Mouse (Mus musculus): Measurements from ENCODE around the gene Lipt1.

Gene Lipt1

GRCm38 (mm10) chr1:37899816-37900215 is 28.3 kb downstream of the Lipt1 start:
- no peak for DNase-seq (ENCODE audit: low read depth, low spot score)

- no peak for DNase-seq (ENCODE audit: low read depth, low spot score)
Measured at GRCm38 (mm10) chr1:37900288-37900687, 28.8 kb downstream of the Lipt1 start.

DNA sequence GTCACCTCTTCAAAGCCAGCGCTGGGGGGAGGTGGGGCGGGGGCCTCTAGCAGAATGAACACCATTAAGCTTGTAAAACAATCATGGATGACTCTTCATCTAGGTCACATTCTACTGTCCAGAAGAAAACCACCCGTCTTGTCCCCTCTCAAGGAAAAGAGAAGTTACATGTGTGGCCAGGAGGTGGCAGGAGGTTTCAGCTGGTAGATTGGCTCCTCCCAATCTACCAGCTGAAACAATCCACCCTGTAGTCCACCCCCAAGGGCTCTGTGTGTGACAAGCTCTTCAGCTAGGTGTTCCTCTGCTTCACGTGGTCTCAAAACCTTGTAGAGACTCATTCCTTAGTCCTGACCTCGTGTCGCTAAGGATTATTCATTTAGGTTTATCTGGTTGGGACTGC is 31.6 kb downstream of the Lipt1 start:
- no peak for DNase-seq (ENCODE audit: low read depth, low spot score)

DNA sequence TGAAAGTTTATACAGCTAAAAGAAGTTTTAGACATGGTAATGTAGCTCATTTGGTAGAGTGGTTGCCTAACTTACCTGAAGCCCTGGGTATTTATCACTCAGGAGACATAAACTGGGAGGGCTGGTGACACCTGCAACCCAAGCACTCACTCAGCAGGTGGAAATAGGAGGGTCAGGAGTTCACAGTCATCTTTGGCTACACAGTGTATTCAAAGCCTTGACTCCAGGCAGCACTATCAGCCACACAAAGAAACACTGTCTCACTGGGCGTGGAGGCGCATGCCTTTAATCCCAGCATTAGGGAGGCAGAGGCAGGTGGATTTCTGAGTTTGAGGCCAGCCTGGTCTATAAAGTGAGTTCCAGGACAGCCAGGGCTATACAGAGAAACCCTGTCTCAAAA is 41.2 kb downstream of the Lipt1 start:
- no peak for DNase-seq (ENCODE audit: low read depth, low spot score)

DNA sequence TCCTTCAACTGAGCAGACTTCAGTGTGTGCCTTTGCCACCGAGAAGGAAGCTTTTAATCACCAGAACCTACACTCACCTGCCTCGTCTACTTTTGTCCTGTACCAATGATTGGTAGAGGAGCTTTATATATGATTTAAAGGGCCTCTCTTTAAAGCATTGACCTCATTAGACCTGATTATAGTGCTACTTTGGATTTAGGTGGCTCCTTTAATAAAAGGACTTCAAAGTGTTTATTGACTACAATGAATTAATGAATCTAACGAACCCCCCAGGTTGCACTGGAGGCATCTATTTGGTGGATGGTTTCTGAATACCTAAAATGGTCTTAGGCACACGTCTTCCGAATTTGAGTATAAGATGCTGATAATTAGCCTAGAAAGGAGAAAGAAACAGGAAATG is 44.9 kb downstream of the Lipt1 start, which contains the start of gene Lyg2:
TSS of gene Lyg2 (minus strand) at position 101 of the 400 bp plus-strand sequence.
- DNase-seq (ENCODE audit: low read depth, low spot score), result no peak

DNA sequence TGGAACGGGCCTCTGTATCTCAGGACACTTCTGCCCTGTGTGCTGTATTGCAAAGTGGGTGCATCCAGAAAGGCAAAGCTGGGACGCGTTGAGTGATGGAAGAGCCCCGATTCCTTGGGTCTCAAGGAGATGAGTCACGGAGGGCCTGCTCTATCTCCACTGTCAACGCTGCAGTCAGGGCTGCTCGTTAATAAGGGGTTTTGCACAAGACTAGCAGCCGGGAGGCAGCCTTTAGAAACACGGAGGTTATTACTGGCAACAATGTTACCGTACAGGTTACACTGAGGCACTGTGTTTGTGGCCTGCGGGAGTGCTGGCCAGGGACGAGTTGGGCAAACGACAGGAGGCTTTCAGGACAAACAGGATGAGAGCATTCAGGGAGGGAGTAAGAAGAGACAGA is 46.1 kb downstream of the Lipt1 start:
- DNase-seq (ENCODE audit: low read depth, low spot score), result no peak

DNA sequence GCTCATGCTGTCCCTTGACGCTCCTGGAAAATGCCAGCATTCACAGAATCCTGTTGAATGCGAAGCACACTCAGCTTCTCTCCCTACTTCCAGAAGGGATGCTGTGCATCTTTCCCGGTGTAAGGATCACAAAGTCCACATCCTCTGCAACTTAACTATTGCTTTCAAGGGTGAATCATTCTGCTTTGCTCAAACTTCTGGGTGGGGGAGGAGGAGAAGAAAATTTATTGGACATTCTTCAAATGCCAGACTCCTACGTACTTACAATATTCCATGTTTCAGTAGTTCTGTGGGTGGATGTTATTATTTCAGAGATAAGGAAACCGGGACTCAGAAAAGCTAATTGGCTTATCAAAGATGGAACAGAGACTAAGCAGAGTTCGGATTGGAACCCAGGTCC is 46.6 kb downstream of the Lipt1 start:
- no peak for DNase-seq (ENCODE audit: low read depth, low spot score)

DNA sequence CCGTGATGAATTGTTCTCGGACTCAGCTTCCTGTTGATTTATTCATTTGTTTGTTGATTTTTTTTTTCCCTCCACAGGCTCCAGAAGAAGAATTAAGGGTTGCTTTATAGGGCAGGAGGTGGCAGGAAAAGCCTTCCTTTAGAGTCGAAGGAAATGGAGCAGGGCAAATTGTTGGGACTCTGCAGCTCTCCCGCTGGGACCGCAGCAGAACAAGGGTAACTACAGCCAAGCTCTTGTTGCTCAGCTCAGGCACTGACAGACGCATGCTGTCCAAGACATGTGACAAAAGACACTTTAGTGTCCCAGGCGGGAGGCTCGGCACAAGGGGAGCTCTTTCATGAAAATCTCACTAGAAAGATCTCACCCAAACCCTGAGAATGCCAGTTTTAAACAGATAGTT is 51.0 kb downstream of the Lipt1 start:
- DNase-seq (ENCODE audit: low read depth, low spot score), result no peak
